Mouse (Mus musculus): ENCODE results near the gene Bik.
"Not testable (repeated sequence)": the region's sequence is repeated elsewhere in the genome, so short reads cannot be mapped to it uniquely, and the experiment has no call there.

Gene Bik

GRCm38 (mm10) chr15:83526424-83527091, at the start of gene Bik:
TSS of gene Bik (plus strand) at chr15:83526862.
- peak; percentile 74 to 85 for DNase-seq (ENCODE audit: inconsistent age in 2 of 2, low spot score in 1 of 2)

- DNase-seq (ENCODE audit: inconsistent age in 2 of 2, low spot score in 1 of 2), result no peak
These were observed 48.6 kb upstream of the Bik start for GRCm38 (mm10) chr15:83478096-83478495.

- no peak for DNase-seq (ENCODE audit: inconsistent age in 2 of 2, low spot score in 1 of 2)
These were observed 46.8 kb upstream of the Bik start for GRCm38 (mm10) chr15:83479818-83480217.

DNA sequence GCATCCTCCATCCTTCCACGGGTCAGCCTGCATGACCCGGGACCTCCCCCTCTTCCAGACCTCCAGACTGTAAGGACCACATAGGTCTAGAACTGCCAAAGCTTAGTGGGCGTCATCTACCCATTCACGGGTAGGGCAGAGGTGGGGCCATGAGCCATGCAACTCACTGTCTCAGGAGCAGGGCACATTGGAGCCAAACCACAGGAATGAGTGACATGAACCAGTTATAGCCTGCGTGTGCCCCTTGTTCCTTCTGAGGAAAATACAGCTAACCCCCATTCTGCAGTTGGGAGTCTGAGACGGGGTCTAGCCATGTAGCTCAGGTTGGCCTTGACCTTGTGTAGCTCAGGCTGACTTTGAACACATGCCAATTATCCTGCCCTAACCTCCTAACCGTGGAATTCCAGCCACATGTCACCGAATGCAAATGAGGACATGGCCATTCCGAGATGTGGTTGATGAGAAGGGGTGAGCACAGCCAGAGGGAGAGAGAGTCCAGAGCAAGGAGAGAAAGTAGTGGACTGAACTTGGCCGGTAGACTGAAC, 45.4 kb upstream of the Bik start:
- no peak for DNase-seq (ENCODE audit: inconsistent age in 2 of 2, low spot score in 1 of 2)

DNA sequence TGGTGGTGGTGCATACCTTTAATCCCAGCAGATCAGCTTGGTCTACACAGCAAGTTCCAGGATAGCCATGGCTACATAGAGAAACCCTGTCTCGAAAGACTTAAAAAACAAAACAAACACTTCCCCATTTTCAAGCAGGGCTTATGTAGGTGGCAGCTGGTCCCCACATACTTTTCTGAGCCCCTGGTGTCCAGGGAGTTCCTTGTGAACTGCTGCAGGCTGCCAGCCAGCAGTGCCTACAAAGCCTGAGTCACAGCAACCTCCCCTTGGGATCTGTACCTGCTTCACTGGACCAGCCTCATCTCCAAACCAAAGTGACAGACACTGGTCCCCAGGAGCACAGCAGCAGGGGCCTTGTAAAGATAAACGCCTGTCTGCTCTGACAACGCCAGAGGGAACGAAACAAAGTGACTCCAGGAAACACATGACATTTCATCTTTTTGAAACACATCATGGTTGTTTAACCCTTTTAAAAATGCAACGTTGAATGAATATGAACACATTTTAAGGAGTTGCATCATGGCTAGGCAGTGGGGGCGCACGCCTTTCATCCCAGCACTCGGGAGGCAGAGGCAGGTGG, 43.9 kb upstream of the Bik start:
- no peak for DNase-seq (ENCODE audit: inconsistent age in 2 of 2, low spot score in 1 of 2)

- peak; percentile 50 to 68 for DNase-seq (ENCODE audit: inconsistent age in 2 of 2, low spot score in 1 of 2)
These were observed 43.2 kb upstream of the Bik start for GRCm38 (mm10) chr15:83483482-83483881.

DNA sequence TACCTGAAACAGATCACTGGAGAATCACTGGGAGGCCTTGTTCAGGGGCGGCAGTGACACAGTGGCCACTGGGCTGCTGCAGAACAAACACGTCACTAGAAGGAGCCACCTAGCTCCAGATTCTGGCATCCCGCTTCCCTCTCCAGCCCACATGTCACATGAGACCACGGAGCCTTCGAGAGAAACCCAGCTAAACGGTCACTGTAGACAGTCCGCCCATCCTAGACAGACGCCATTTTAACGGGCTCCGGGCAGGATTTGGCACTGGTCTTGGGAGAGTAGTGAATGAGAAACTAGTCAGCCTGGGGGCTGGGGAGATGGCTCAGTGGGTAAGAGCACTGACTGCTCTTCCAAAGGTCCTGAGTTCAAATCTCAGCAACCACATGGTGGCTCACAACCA, 42.4 kb upstream of the Bik start:
- DNase-seq (ENCODE audit: inconsistent age in 2 of 2, low spot score in 1 of 2), result no peak

DNA sequence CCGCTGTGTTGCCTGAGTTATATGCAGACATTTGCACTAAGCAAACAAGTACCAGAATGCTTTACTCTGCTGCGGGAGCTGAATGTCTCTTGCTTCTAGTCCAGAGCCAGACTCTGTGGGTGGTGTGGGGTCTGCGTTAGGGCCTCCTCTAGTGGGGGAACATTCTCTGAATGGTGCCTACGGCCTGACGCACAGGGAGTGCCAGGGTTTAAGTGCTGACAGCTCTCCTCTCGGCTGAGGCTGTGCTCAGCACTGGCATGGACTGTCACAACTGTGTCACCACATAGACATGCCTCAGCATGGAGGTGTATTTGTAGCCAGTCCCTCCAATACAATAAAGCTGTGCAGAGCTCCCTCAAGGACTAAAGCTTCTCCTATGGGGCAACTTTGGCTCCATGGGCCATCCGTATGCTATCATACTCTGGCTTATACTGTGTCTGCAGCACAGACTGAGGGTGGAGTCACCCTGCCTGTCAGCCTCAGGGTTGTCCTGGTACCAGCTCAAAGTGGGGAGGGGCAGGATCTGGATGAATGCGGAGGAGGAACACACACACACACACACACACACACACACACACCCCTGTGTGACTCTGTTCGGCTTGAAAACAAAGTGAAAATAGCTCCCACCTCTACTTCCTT, 39.1 kb upstream of the Bik start:
- DNase-seq (ENCODE audit: inconsistent age in 2 of 2, low spot score in 1 of 2), result no peak

DNA sequence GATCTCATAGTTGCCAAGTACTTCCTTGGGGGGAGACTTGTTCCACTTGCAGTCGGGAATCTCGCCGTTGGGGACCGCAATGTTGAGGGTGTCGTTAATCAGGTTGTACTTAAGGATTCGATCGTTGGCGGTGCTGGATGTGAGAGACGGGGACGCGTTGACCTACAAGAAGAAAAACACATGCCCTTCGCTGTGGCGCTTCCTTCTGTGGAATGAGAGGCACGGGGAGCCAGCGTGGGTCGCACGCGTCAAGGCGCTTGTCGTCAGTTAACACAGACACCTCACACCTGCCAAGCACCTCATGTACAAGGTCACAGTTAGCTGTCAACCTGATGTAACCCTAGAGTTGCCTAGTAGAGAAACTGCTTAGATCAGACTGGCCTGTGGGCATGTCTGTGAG, 37.2 kb upstream of the Bik start:
- no peak for DNase-seq (ENCODE audit: inconsistent age in 2 of 2, low spot score in 1 of 2)

- no peak for DNase-seq (ENCODE audit: inconsistent age in 2 of 2, low spot score in 1 of 2)
These were observed 34.8 kb upstream of the Bik start for GRCm38 (mm10) chr15:83491891-83492290.

DNA sequence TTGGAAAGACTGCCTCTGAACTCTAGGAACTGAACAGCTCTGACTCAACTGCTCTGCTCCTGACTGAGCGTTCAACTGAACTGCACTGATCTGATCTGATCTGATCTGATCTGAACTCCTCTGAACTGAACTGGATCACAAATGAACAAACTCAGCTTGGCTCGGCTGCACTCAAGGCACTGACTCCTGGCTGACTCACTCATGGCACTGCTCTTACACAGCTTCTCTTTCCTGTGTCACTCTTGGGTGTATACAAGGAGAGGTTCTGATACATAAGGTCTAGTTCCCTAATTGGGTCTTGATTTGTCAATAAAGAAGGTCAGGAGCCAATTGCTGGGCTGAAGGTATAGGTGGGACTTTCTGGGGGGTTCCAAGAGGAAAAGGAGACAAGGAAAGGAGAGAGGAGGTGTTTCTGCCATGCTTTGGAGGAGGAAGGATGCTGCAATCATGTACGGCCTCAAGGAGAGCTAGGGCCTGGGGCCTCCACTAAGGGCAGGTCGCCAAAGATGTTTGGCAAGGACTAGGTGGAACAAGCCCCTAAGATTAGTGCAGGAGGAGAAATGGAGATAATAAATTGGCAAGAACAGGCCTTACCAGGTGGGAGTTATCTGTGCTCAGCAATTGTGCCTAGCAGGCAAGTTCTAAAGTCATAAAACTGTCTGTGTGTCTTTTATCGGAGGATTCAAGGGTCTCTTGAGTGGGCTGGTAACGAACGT, 32.6 kb upstream of the Bik start:
- peak in 1 of 2 experiments; percentile 49 for DNase-seq (ENCODE audit: inconsistent age in 2 of 2, low spot score in 1 of 2)

DNA sequence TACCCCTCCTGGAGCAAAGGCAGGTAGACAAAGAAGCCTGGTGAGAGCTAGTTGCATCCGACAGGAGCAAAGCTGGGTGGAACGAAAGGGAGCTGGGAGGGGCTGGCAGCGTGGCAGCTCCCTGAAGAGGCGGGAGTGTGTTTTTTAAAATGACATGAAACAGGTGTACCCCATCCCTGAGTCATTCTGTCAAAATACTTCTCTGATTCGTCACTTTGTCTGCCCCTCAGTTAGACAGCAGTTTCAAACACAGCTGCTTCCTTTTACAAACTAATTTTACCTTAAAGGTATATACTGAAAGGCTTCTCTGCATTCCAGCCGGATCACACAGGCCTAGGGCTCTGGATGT, 32.1 kb upstream of the Bik start:
- DNase-seq (ENCODE audit: inconsistent age in 2 of 2, low spot score in 1 of 2), result no peak

GRCm38 (mm10) chr15:83495195-83495594, 31.5 kb upstream of the Bik start:
- no peak for DNase-seq (ENCODE audit: inconsistent age in 2 of 2, low spot score in 1 of 2)

GRCm38 (mm10) chr15:83495787-83496367, 30.8 kb upstream of the Bik start:
- DNase-seq (ENCODE audit: inconsistent age in 2 of 2, low spot score in 1 of 2), result peak; percentile 50 to 73

DNA sequence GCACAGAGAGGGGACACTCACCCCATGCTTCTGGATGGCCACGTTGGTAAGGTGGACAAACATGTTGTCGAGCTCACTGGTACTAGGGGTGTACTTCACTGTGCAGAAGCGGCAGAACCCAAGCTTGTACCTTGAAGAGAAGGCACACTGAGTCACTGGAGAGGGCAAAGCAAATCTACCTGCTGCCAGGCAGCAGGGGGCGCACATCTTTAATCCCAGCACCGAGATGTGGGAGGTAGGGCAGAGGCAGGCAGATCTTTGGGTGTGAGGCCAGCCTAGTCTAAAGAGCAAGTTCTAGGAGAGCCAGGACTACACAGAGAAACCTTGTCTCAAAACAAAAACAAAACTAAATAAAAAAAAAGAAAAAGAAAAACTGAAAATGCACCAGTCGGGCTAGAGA, 29.4 kb upstream of the Bik start:
- peak in 1 of 2 experiments; percentile 35 for DNase-seq (ENCODE audit: inconsistent age in 2 of 2, low spot score in 1 of 2)

GRCm38 (mm10) chr15:83499211-83499755, 27.4 kb upstream of the Bik start:
- peak in 1 of 2 experiments; percentile 57 for DNase-seq (ENCODE audit: inconsistent age in 2 of 2, low spot score in 1 of 2)

DNA sequence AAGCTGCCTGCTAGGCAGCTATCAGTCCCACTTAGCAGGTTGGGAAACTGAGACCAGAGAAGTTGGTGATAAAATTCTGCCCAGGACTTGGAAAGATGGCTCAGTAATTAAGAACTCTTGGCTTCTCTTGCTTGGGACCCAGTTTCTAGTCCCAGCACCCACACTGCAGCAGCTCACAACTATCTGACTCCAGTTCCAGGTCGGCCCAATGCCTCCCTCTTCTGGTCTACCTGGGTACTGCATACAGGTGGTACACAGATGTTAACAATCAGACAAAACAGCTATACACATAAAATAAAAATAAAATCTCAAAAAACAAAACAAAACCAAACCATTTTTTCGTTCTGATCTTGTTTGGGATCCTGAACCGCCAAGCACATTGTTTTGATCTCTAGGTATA, 26.3 kb upstream of the Bik start:
- peak in 1 of 2 experiments; percentile 67 for DNase-seq (ENCODE audit: inconsistent age in 2 of 2, low spot score in 1 of 2)

- DNase-seq (ENCODE audit: inconsistent age in 2 of 2, low spot score in 1 of 2), result not testable (repeated sequence)
These were observed 25.2 kb upstream of the Bik start for GRCm38 (mm10) chr15:83501483-83501882.

GRCm38 (mm10) chr15:83509950-83510804, 16.5 kb upstream of the Bik start:
- DNase-seq (ENCODE audit: inconsistent age in 2 of 2, low spot score in 1 of 2), result no peak

DNA sequence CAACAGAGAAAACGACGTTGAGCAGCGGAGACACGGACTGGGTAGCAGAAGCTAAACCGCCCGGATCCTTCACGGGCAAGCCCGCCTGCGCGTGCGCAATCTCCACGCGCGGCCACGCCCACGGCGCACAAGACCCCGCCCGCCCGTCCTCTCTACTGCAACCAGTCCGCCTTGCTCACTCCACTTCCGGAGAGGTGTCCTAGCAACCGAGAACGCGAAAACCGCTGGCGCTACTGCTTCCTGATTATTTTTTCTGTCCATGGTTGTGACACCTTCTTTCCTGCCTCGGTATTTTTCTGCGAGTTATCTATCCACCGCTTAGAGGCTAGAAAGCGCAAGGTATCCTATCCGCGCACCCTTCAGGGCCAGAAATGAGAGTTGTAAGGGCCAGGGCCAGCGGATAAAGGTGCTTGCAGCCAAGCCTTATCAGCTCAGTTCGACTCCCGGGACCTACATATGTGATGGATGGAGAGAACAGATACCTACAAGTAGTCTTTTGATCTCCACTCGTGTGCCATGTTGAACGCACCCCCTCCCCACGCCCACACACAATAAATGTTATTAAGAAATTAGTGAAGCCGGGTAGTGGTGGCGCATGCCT, 15.8 kb upstream of the Bik start, which contains the start of gene Ttll1:
TSS of gene Ttll1 (minus strand) at position 89 of the 601 bp plus-strand sequence.
- peak; percentile 98 for DNase-seq (ENCODE audit: inconsistent age in 2 of 2, low spot score in 1 of 2)
